Mouse (Mus musculus): ENCODE data around the gene Tmem120a.

Tmem120a gene

DNA sequence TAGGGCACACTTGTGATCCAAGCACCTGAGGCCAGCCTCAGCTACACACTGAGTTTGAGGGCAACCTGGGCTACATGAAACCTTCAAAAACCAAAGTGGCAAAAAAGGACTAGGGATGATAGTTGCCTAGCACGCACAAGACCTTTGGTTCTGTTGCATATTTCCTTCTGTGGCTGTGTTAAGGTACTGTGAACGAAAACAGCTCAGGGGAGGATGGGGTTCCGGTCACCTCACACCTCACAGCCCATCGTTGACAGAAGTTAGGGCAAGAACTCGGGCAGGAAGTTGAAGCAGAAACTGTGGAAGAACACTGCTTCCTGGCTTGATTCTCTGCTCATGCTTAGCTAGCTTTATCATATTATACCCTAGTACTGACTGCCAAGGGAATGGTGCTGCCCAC, 34.5 kb downstream of the Tmem120a start:
- no peak for DNase-seq (ENCODE audit: low read depth, low spot score)

DNA sequence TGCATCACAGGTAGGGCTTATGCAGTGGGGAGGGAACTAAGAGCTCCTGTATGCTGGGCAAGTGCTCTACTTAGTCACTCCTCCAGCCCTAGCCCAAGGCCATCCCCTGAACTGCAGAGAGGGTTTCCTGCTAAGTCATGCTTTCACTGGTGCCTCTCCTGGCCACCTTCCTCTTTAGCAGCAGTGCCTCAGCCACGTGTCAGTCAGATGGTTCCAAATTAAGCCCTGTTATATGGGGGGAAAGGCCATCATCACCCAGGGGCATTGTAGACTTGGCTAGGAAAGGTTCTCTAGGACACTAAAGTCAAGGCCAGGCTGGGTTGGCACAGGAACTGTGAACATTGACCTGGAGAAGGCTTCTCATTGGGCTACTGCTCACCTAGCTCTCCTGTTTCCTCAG, 36.4 kb downstream of the Tmem120a start:
- no peak for DNase-seq (ENCODE audit: low read depth, low spot score)

DNA sequence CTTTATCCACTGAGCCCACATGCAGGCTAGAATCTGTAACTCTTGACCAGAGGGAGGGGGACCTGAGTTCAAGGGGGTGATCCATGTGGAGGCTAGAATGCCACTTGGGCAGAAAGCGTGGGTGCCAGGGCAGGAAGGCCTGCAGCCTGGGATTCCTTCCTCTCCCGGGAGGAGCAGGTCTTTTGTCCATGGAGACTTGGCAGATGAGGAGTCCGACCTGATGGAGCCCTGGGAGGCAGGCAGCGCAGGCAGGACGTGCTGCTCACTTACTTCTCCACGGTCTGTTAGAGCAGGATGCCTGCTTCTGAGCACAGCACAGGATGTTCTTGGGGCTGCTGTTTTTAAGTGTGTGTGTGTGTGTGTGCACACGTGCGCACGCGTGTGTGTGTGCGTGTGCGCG, 37.2 kb downstream of the Tmem120a start:
- no peak for DNase-seq (ENCODE audit: low read depth, low spot score)

- no peak for DNase-seq (ENCODE audit: low read depth, low spot score)
These were observed 38.9 kb downstream of the Tmem120a start for GRCm38 (mm10) chr5:135705383-135705782.

GRCm38 (mm10) chr5:135703431-135703830, 40.8 kb downstream of the Tmem120a start:
- DNase-seq (ENCODE audit: low read depth, low spot score), result no peak

GRCm38 (mm10) chr5:135702682-135703192, 41.5 kb downstream of the Tmem120a start:
- DNase-seq (ENCODE audit: low read depth, low spot score), result no peak

GRCm38 (mm10) chr5:135702190-135702589, 42.1 kb downstream of the Tmem120a start:
- no peak for DNase-seq (ENCODE audit: low read depth, low spot score)

DNA sequence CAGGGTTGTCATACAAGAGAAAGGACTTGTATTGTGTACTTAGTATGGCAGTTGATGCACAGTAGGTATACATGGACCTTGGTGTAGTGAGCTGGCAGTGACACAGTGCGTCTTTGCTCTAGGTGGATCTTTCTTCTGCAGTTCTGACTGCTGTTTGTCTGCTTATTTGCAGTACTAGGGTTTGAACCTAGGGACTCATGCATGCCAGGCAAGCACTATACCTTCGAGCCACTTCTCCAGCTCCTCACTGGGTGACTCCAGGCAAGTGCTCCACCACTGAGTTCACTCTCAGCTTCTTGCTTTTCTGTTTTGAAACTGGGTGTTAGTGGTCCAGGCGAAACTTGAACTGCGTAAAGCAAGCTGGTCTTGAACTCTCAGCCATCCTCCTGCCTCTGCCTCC, 42.6 kb downstream of the Tmem120a start:
- no peak for DNase-seq (ENCODE audit: low read depth, low spot score)

- no peak for DNase-seq (ENCODE audit: low read depth, low spot score)
These were observed 46.5 kb downstream of the Tmem120a start for GRCm38 (mm10) chr5:135697711-135698111.

- DNase-seq (ENCODE audit: low read depth, low spot score), result no peak
These were observed 48.9 kb downstream of the Tmem120a start for GRCm38 (mm10) chr5:135695277-135695721.

GRCm38 (mm10) chr5:135693281-135693853, 50.9 kb downstream of the Tmem120a start:
- no peak for DNase-seq (ENCODE audit: low read depth, low spot score)

GRCm38 (mm10) chr5:135691266-135691665, 53.0 kb downstream of the Tmem120a start:
- no peak for DNase-seq (ENCODE audit: low read depth, low spot score)

DNA sequence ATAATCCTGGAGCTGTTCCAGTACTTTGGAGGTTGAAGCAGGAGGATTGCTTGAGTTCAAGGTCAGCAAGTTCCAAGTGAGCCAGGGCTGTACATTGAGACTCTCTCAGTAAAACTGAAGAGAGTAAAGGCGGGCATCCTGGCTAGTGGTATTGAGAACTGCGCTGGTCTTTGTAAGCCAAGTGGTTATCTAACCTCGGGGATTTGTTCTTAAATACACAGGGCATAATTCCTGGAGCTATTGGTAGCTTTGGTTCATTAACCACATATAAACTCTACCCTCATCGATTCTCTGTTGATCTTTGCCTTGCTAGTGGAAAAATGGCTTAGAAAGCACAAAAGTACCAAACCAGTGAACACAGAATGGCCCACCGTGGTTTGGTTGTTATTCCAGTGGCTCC, 53.8 kb downstream of the Tmem120a start:
- DNase-seq (ENCODE audit: low read depth, low spot score), result no peak

Data from embryo, embryonic 11.5 days (tissue).